Mouse (Mus musculus): ENCODE data around the gene Pex14. TPM values are rescaled to one million over a fixed set of nuclear protein-coding genes. Genes with fewer than 3 reads are reported as not detected.

Gene Pex14
- polyA plus RNA-seq, 1 experiment from 2014 or later, result 50.3 TPM

- Histone ChIP-seq H3K9ac (no peak overlapping the region), H3K4me2 (no peak overlapping the region), H3K27me3 (replicated peaks) (0 out of 2 replicates have a peak, but pooled peaks cover 5% of the 10 kb centered on the region), H3K27ac (no peak overlapping the region), H3K4me3 (replicated peaks) (no peak overlapping the region), H3K4me1 (peaks cover 34% of the 10 kb centered on the region), H3K36me3 (peaks cover 7% of the 10 kb centered on the region), H3K9me3 (no peaks in the 10 kb centered on the region)
- ATAC-seq (ENCODE audit: insufficient read depth, low FRiP score, low read depth), result no peak
- WGBS, result 85% methylated on average over 26 of the region's 26 CpGs
Measured at GRCm38 (mm10) chr4:148938546-148938945, 161.1 kb downstream of the Pex14 start.

- WGBS, result 90% methylated on average over 12 of the region's 12 CpGs
- Histone ChIP-seq H3K4me1 (peaks cover 36% of the 10 kb centered on the region), H3K27ac (peak overlapping the region; percentile 17; the same call in 1 of the 2 replicates)
Measured at GRCm38 (mm10) chr4:148936727-148937126, 162.9 kb downstream of the Pex14 start.

GRCm38 (mm10) chr4:148936111-148936510 lies 163.6 kb downstream of the Pex14 start:
- Histone ChIP-seq H3K4me3 (replicated peaks) (no peak overlapping the region), H3K27ac (peak overlapping the region; percentile 64), H3K9ac (no peak overlapping the region), H3K4me2 (no peak overlapping the region), H3K4me1 (peaks cover 32% of the 10 kb centered on the region), H3K27me3 (replicated peaks) (0 out of 2 replicates have a peak, but pooled peaks cover 5% of the 10 kb centered on the region), H3K36me3 (peaks cover 7% of the 10 kb centered on the region), H3K9me3 (no peaks in the 10 kb centered on the region)
- whole genome bisulfite sequencing, result 83% methylated on average over 12 of the region's 12 CpGs
- ATAC-seq (ENCODE audit: insufficient read depth, low FRiP score, low read depth), result no peak

More at GRCm38 (mm10) chr4:148936727-148937126, 162.9 kb downstream of the Pex14 start:
- no peak for ATAC-seq (ENCODE audit: insufficient read depth, low FRiP score, low read depth)
- Histone ChIP-seq H3K4me3 (replicated peaks) (no peak overlapping the region), H3K9ac (no peak overlapping the region), H3K4me2 (no peak overlapping the region), H3K36me3 (peaks cover 7% of the 10 kb centered on the region), H3K27me3 (replicated peaks) (0 out of 2 replicates have a peak, but pooled peaks cover 5% of the 10 kb centered on the region), H3K9me3 (no peaks in the 10 kb centered on the region)

- H3K27me3 ChIP-seq (replicated peaks), result 0 out of 2 replicates have a peak, but pooled peaks cover 5% of the 10 kb centered on the region
- no peaks in the 10 kb centered on the region for H3K9me3 ChIP-seq
- 16% methylated on average over 13 of the region's 13 CpGs for WGBS
- peaks cover 7% of the 10 kb centered on the region for H3K36me3 ChIP-seq
- H3K27ac ChIP-seq, result peak overlapping the region; percentile 64
- peak overlapping the region; percentile 8; the same call in 1 of the 2 replicates for H3K4me2 ChIP-seq
- H3K4me1 ChIP-seq, result peaks cover 30% of the 10 kb centered on the region
- no peak overlapping the region for H3K4me3 ChIP-seq (replicated peaks)
- H3K9ac ChIP-seq, result no peak overlapping the region
- peak; percentile 72 for ATAC-seq (ENCODE audit: insufficient read depth, low FRiP score, low read depth)
Measured at GRCm38 (mm10) chr4:148935211-148935610, 164.5 kb downstream of the Pex14 start.

GRCm38 (mm10) chr4:148933109-148933508 lies 166.6 kb downstream of the Pex14 start:
- Histone ChIP-seq H3K4me1 (peaks cover 27% of the 10 kb centered on the region), H3K4me3 (replicated peaks) (no peak overlapping the region), H3K27me3 (replicated peaks) (no peaks in the 10 kb centered on the region), H3K4me2 (no peak overlapping the region), H3K27ac (no peak overlapping the region), H3K9ac (no peak overlapping the region), H3K9me3 (no peaks in the 10 kb centered on the region), H3K36me3 (no peaks in the 10 kb centered on the region)
- no peak for ATAC-seq (ENCODE audit: insufficient read depth, low FRiP score, low read depth)
- 88% methylated on average over 13 of the region's 13 CpGs for WGBS

- peaks cover 42% of the 10 kb centered on the region for H3K4me1 ChIP-seq
- WGBS, result 67% methylated on average over 9 of the region's 9 CpGs
Measured at GRCm38 (mm10) chr4:148930721-148931229, 168.9 kb downstream of the Pex14 start.

GRCm38 (mm10) chr4:148928876-148929275 lies 170.8 kb downstream of the Pex14 start:
- H3K4me3 ChIP-seq (replicated peaks), result no peak overlapping the region
- no peaks in the 10 kb centered on the region for H3K27me3 ChIP-seq (replicated peaks)
- peaks cover 42% of the 10 kb centered on the region for H3K4me1 ChIP-seq
- WGBS, result 87% methylated on average over 16 of the region's 16 CpGs
- H3K9me3 ChIP-seq, result no peaks in the 10 kb centered on the region
- H3K4me2 ChIP-seq, result no peak overlapping the region
- ATAC-seq (ENCODE audit: insufficient read depth, low FRiP score, low read depth), result no peak
- H3K9ac ChIP-seq, result no peak overlapping the region
- no peaks in the 10 kb centered on the region for H3K36me3 ChIP-seq
- H3K27ac ChIP-seq, result no peak overlapping the region

More at GRCm38 (mm10) chr4:148930721-148931229, 168.9 kb downstream of the Pex14 start:
- H3K9ac ChIP-seq, result no peak overlapping the region
- no peak overlapping the region for H3K4me2 ChIP-seq
- H3K27me3 ChIP-seq (replicated peaks), result no peaks in the 10 kb centered on the region
- ATAC-seq (ENCODE audit: insufficient read depth, low FRiP score, low read depth), result no peak
- H3K9me3 ChIP-seq, result no peaks in the 10 kb centered on the region
- H3K36me3 ChIP-seq, result no peaks in the 10 kb centered on the region
- no peak overlapping the region for H3K4me3 ChIP-seq (replicated peaks)
- peak overlapping the region; percentile 36 for H3K27ac ChIP-seq

- Histone ChIP-seq H3K36me3 (no peaks in the 10 kb centered on the region), H3K4me1 (peaks cover 48% of the 10 kb centered on the region), H3K27me3 (replicated peaks) (no peaks in the 10 kb centered on the region), H3K4me3 (replicated peaks) (no peak overlapping the region), H3K4me2 (no peak overlapping the region), H3K9me3 (no peaks in the 10 kb centered on the region), H3K9ac (no peak overlapping the region), H3K27ac (no peak overlapping the region)
- no peak for ATAC-seq (ENCODE audit: insufficient read depth, low FRiP score, low read depth)
- WGBS, result 62% methylated on average over 9 of the region's 9 CpGs
Measured at GRCm38 (mm10) chr4:148928316-148928715, 171.4 kb downstream of the Pex14 start.

- ATAC-seq (ENCODE audit: insufficient read depth, low FRiP score, low read depth), result peak; percentile 16; the same call in 1 of the 2 replicates
- no peak overlapping the region for H3K9ac ChIP-seq
- H3K4me1 ChIP-seq, result peaks cover 59% of the 10 kb centered on the region
- H3K36me3 ChIP-seq, result no peaks in the 10 kb centered on the region
- WGBS, result 6% methylated on average over 8 of the region's 8 CpGs
- H3K4me2 ChIP-seq, result peak overlapping the region; percentile 16; the same call in 1 of the 2 replicates
- H3K27me3 ChIP-seq (replicated peaks), result peaks cover 1% of the 10 kb centered on the region; the same call in 1 of the 2 replicates
- no peaks in the 10 kb centered on the region for H3K9me3 ChIP-seq
- peak overlapping the region; percentile 67 for H3K27ac ChIP-seq
- H3K4me3 ChIP-seq (replicated peaks), result no peak overlapping the region
Measured at GRCm38 (mm10) chr4:148926459-148926858, 173.2 kb downstream of the Pex14 start.

GRCm38 (mm10) chr4:148925589-148926359 lies 173.9 kb downstream of the Pex14 start:
- H3K27ac ChIP-seq, result peak overlapping the region; percentile 67
- WGBS, result 32% methylated on average over 18 of the region's 18 CpGs

GRCm38 (mm10) chr4:148923976-148924375 lies 175.7 kb downstream of the Pex14 start:
- Histone ChIP-seq H3K4me2 (no peak overlapping the region), H3K9me3 (no peaks in the 10 kb centered on the region), H3K27me3 (replicated peaks) (peaks cover 5% of the 10 kb centered on the region; the same call in 1 of the 2 replicates), H3K9ac (no peak overlapping the region), H3K4me3 (replicated peaks) (no peak overlapping the region), H3K27ac (no peak overlapping the region), H3K4me1 (peaks cover 60% of the 10 kb centered on the region), H3K36me3 (no peaks in the 10 kb centered on the region)
- WGBS, result 49% methylated on average over 8 of the region's 8 CpGs
- ATAC-seq (ENCODE audit: insufficient read depth, low FRiP score, low read depth), result no peak

More at GRCm38 (mm10) chr4:148925589-148926359, 173.9 kb downstream of the Pex14 start:
- Histone ChIP-seq H3K4me3 (replicated peaks) (no peak overlapping the region), H3K9ac (no peak overlapping the region), H3K9me3 (no peaks in the 10 kb centered on the region), H3K27me3 (replicated peaks) (peaks cover 5% of the 10 kb centered on the region; the same call in 1 of the 2 replicates), H3K36me3 (no peaks in the 10 kb centered on the region), H3K4me1 (peaks cover 62% of the 10 kb centered on the region), H3K4me2 (peak overlapping the region; percentile 16; the same call in 1 of the 2 replicates)
- ATAC-seq (ENCODE audit: insufficient read depth, low FRiP score, low read depth), result peak; percentile 6; the same call in 1 of the 2 replicates

- H3K27me3 ChIP-seq (replicated peaks), result peaks cover 5% of the 10 kb centered on the region; the same call in 1 of the 2 replicates
- no peak overlapping the region for H3K4me2 ChIP-seq
- no peak for ATAC-seq (ENCODE audit: insufficient read depth, low FRiP score, low read depth)
- no peaks in the 10 kb centered on the region for H3K36me3 ChIP-seq
- H3K4me3 ChIP-seq (replicated peaks), result no peak overlapping the region
- WGBS, result 53% methylated on average over 9 of the region's 9 CpGs
- H3K27ac ChIP-seq, result no peak overlapping the region
- H3K4me1 ChIP-seq, result peaks cover 64% of the 10 kb centered on the region
- H3K9me3 ChIP-seq, result no peaks in the 10 kb centered on the region
- H3K9ac ChIP-seq, result no peak overlapping the region
Measured at GRCm38 (mm10) chr4:148923414-148923813, 176.3 kb downstream of the Pex14 start.

All from stomach, embryonic 15.5 days (tissue).